Mouse (Mus musculus) spleen, postnatal 0 days (tissue): ENCODE data around the gene Hes1. TPM values are rescaled to one million over a fixed set of nuclear protein-coding genes. Genes with fewer than 3 reads are reported as not detected.

Experiments
- polyA plus RNA-seq: library from polyadenylated mRNA; unstranded; fragments of >200 nt; fragmentation: Nextera tagmentation; extraction: Ambion mirVana; gene quantifications from 2 replicates; pipeline ENCODE4 v1.2.1, GENCODE M21; 2015

The Hes1 gene
- 23.7 and 26.1 TPM in 2 replicates for polyA plus RNA-seq

GRCm38 (mm10) chr16:30063984-30064453 lies at the start of gene Hes1:
Gene Hes1, plus strand, starts transcription at chr16:30064384.

Other genes starting within 250 kb of the Hes1 start
- not detected in 2 replicates for gene Cpn2, start 203.1 kb downstream of the Hes1 start, polyA plus RNA-seq
- 0.14 and 0.18 TPM in 2 replicates for gene Lrrc15, start 218.9 kb downstream of the Hes1 start, polyA plus RNA-seq
- 10.2 and 11.8 TPM in 2 replicates for gene Gp5, start 246.4 kb downstream of the Hes1 start, polyA plus RNA-seq